Mouse (Mus musculus) embryonic facial prominence, embryonic 11.5 days (tissue): ENCODE measurements around the gene Nek8. TPM values are rescaled to one million over a fixed set of nuclear protein-coding genes. Genes with fewer than 3 reads are reported as not detected.
A peak's percentile ranks its signal among the peaks of the same experiment; 100 is the strongest.

Experiments used
- ATAC-seq: fragments of 200-750 bp; cut with Nextera tagmentation; replicated peaks from 2 replicates; pipeline ENCODE4 v1.8.0; 2017; ENCODE audit warnings: low read depth; ENCODE audit not compliant: insufficient number of reproducible peaks, low FRiP score, low TSS enrichment
- DNase-seq: peaks from one replicate; pipeline ENCODE4 v3.0.0-alpha.2; 2015; ENCODE audit warnings: low spot score
- H3K27ac ChIP-seq: fragments of 300-500 bp; sonication (generic); replicated peaks from 2 replicates; pipeline ENCODE4 v1.5.1; 2014; ENCODE audit warnings: mild to moderate bottlenecking, low read depth, low read length, control low read depth
- H3K27me3 ChIP-seq: fragments of 300-500 bp; sonication (generic); 2 replicates; pipeline ENCODE4 v1.6.1; 2014; ENCODE audit warnings: mild to moderate bottlenecking, low read length, moderate library complexity, mixed read lengths; ENCODE audit not compliant: control insufficient read depth, insufficient read depth
- H3K36me3 ChIP-seq: fragments of 300-500 bp; sonication (generic); replicated peaks from 2 replicates; pipeline ENCODE4 v1.6.1; 2014; ENCODE audit warnings: low read depth, mild to moderate bottlenecking, low read length, moderate library complexity, mixed read lengths; ENCODE audit not compliant: control insufficient read depth, insufficient read depth
- H3K4me1 ChIP-seq: fragments of 300-500 bp; sonication (generic); 2 replicates; pipeline ENCODE4 v1.6.1; 2014; ENCODE audit warnings: low read length, mixed read lengths; ENCODE audit not compliant: control insufficient read depth, insufficient read depth
- H3K4me2 ChIP-seq: fragments of 300-500 bp; sonication (generic); 2 replicates; pipeline ENCODE4 v1.6.1; 2014; ENCODE audit warnings: low read depth, mild to moderate bottlenecking, control low read depth, low read length, moderate library complexity
- H3K4me3 ChIP-seq: fragments of 300-500 bp; sonication (generic); 2 replicates; pipeline ENCODE4 v1.5.1; 2014; ENCODE audit warnings: low read depth, low read length, control low read depth
- H3K9ac ChIP-seq: fragments of 300-500 bp; sonication (generic); replicated peaks from 2 replicates; pipeline ENCODE4 v1.6.1; 2014; ENCODE audit warnings: mild to moderate bottlenecking, control low read depth, low read length
- H3K9me3 ChIP-seq: fragments of 300-500 bp; sonication (generic); replicated peaks from 2 replicates; pipeline ENCODE4 v1.6.1; 2016; ENCODE audit warnings: mild to moderate bottlenecking, low read length, inconsistent platforms, mixed read lengths; ENCODE audit not compliant: control insufficient read depth
- WGBS: fragments of 180-500 bp; shearing (Covaris S2); extraction: QIAGEN DNeasy Blood & Tissue Kit; methylation state at CpG from one replicate; pipeline ENCODE4 v1.1.7; 2014; 5-methylcytosine and 5-hydroxymethylcytosine counted together
- polyA plus RNA-seq: library from polyadenylated mRNA; unstranded; fragments of >200 nt; fragmentation: Nextera tagmentation; extraction: Ambion mirVana; gene quantifications from 2 replicates; pipeline ENCODE4 v1.2.1, GENCODE M21; 2014

Nek8 gene
- polyA plus RNA-seq, 1 experiment from 2014 or later: 8.6 TPM

GRCm38 (mm10) chr11:78156156-78156699 lies 20.2 kb downstream of the Nek8 start:
- H3K9ac ChIP-seq: no peak overlapping the region
- WGBS: 72% methylated on average over 6 of the region's 6 CpGs
- no peak overlapping the region for H3K4me3 ChIP-seq
- no peaks in the 10 kb centered on the region for H3K27me3 ChIP-seq
- H3K4me1 ChIP-seq: no peaks in the 10 kb centered on the region; the same call in 1 of the 2 replicates
- DNase-seq (no peak), ATAC-seq (no peak)
- H3K36me3 ChIP-seq: peaks cover 20% of the 10 kb centered on the region
- H3K4me2 ChIP-seq: no peak overlapping the region
- no peaks in the 10 kb centered on the region for H3K9me3 ChIP-seq
- H3K27ac ChIP-seq: no peak overlapping the region

GRCm38 (mm10) chr11:78155674-78156073 lies 20.8 kb downstream of the Nek8 start:
- WGBS: 65% methylated on average over 5 of the region's 5 CpGs
- DNase-seq (no peak), ATAC-seq (no peak)
- no peaks in the 10 kb centered on the region for H3K27me3 ChIP-seq
- no peak overlapping the region for H3K4me2 ChIP-seq
- no peak overlapping the region for H3K9ac ChIP-seq
- no peak overlapping the region for H3K27ac ChIP-seq
- no peak overlapping the region for H3K4me3 ChIP-seq
- no peaks in the 10 kb centered on the region; the same call in 1 of the 2 replicates for H3K4me1 ChIP-seq
- no peaks in the 10 kb centered on the region for H3K9me3 ChIP-seq
- H3K36me3 ChIP-seq: peaks cover 21% of the 10 kb centered on the region

- Histone ChIP-seq H3K36me3 (peaks cover 15% of the 10 kb centered on the region), H3K4me1 (no peaks in the 10 kb centered on the region; the same call in 1 of the 2 replicates), H3K9ac (no peak overlapping the region), H3K27me3 (no peaks in the 10 kb centered on the region), H3K4me3 (no peak overlapping the region), H3K9me3 (no peaks in the 10 kb centered on the region), H3K4me2 (no peak overlapping the region), H3K27ac (no peak overlapping the region)
- ATAC-seq (no peak), DNase-seq (no peak)
- 88% methylated on average over 13 of the region's 13 CpGs for WGBS
Observed at GRCm38 (mm10) chr11:78153778-78154177, 22.7 kb downstream of the Nek8 start.

GRCm38 (mm10) chr11:78152299-78153231 lies 23.9 kb downstream of the Nek8 start:
- DNase-seq (no peak), ATAC-seq (no peak)
- Histone ChIP-seq H3K4me3 (no peak overlapping the region), H3K9me3 (no peaks in the 10 kb centered on the region), H3K27ac (no peak overlapping the region), H3K4me1 (no peaks in the 10 kb centered on the region; the same call in 1 of the 2 replicates), H3K9ac (no peak overlapping the region), H3K27me3 (no peaks in the 10 kb centered on the region), H3K36me3 (peaks cover 15% of the 10 kb centered on the region), H3K4me2 (no peak overlapping the region)
- WGBS: 78% methylated on average over 9 of the region's 9 CpGs

GRCm38 (mm10) chr11:78151161-78151560 lies 25.3 kb downstream of the Nek8 start:
- H3K27me3 ChIP-seq: no peaks in the 10 kb centered on the region
- no peak overlapping the region for H3K4me3 ChIP-seq
- no peak overlapping the region for H3K4me2 ChIP-seq
- WGBS: 28% methylated on average over 1 of the region's 1 CpGs
- H3K9me3 ChIP-seq: no peaks in the 10 kb centered on the region
- DNase-seq (peak; percentile 47), ATAC-seq (no peak)
- H3K9ac ChIP-seq: no peak overlapping the region
- H3K27ac ChIP-seq: no peak overlapping the region
- peaks cover 13% of the 10 kb centered on the region for H3K36me3 ChIP-seq
- H3K4me1 ChIP-seq: no peaks in the 10 kb centered on the region

GRCm38 (mm10) chr11:78146707-78147543 lies 29.6 kb downstream of the Nek8 start:
- no peak for DNase-seq
- Histone ChIP-seq H3K4me2 (no peak overlapping the region), H3K27me3 (no peaks in the 10 kb centered on the region), H3K27ac (no peak overlapping the region), H3K4me3 (no peak overlapping the region), H3K36me3 (peaks cover 8% of the 10 kb centered on the region), H3K4me1 (no peaks in the 10 kb centered on the region), H3K9me3 (no peaks in the 10 kb centered on the region), H3K9ac (no peak overlapping the region)
- WGBS: 90% methylated on average over 6 of the region's 6 CpGs
- ATAC-seq: no peak

GRCm38 (mm10) chr11:78146168-78146567 lies 30.3 kb downstream of the Nek8 start:
- Histone ChIP-seq H3K27ac (no peak overlapping the region), H3K27me3 (no peaks in the 10 kb centered on the region), H3K4me1 (no peaks in the 10 kb centered on the region), H3K36me3 (peaks cover 8% of the 10 kb centered on the region), H3K9ac (no peak overlapping the region), H3K9me3 (no peaks in the 10 kb centered on the region), H3K4me3 (no peak overlapping the region), H3K4me2 (no peak overlapping the region)
- DNase-seq (no peak), ATAC-seq (no peak)
- WGBS: 88% methylated on average over 5 of the region's 5 CpGs
